Mouse (Mus musculus): Measurements from ENCODE around the gene Ifi44. TPM values are rescaled to one million over a fixed set of nuclear protein-coding genes. Genes with fewer than 3 reads are reported as not detected.

The Ifi44 gene
- 0.18 and 0.22 TPM in 2 replicates for polyA plus RNA-seq (2012)

DNA sequence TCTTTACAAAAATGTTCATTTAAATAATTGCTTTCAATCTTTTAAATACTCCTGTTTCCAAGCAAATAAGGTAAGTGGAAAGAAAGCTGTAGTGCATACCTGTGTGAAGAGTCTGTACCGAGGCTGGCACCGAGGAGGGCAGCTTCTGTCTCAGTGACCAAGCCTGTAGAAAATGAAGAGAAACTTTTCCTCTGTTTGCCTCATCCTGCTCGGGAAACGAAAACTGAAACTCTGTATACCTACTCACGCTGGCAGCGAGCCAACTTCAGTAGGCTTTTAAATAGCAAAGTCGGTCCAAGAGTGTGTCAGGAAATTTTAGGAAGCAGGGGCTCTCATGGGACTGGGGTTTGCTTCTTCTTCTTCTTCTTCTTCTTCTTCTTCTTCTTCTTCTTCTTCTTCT, at the start of gene Ifi44:
Gene Ifi44 (minus strand): TSS at position 224 of the 400 bp plus-strand sequence.

Other genes with a start within 250 kb of the Ifi44 start
- gene Ifi44l, start 12.9 kb upstream of the Ifi44 start, polyA plus RNA-seq (2012): not detected in 2 replicates
- not detected in 2 replicates for gene Ptgfr, start 87.7 kb upstream of the Ifi44 start, polyA plus RNA-seq (2012)